Mouse (Mus musculus) thymus, adult 2 months (tissue): Measurements from ENCODE around the gene Ankrd60. TPM values are rescaled to one million over a fixed set of nuclear protein-coding genes. Genes with fewer than 3 reads are reported as not detected.

Source experiments
- DNase-seq: peaks from one replicate; pipeline ENCODE4 v3.0.0; 2021
- H3K27ac ChIP-seq: fragments of 200-500 bp; 2 replicates; pipeline ENCODE4 v1.5.1; 2012; ENCODE audit warnings: low read length, control low read depth; ENCODE audit not compliant: control insufficient read depth, insufficient read depth
- H3K27me3 ChIP-seq: fragments of 200-500 bp; 2 replicates; pipeline ENCODE4 v1.6.1; 2012; ENCODE audit warnings: mild to moderate bottlenecking, low read length, moderate library complexity, mixed read lengths; ENCODE audit not compliant: control insufficient read depth, insufficient read depth
- H3K36me3 ChIP-seq: fragments of 200-500 bp; 2 replicates; pipeline ENCODE4 v1.6.1; 2012; ENCODE audit warnings: mild to moderate bottlenecking, low read length, moderate library complexity; ENCODE audit not compliant: control insufficient read depth, insufficient read depth
- H3K4me1 ChIP-seq: fragments of 200-500 bp; replicated peaks from 2 replicates; pipeline ENCODE4 v1.6.1; 2012; ENCODE audit warnings: low read length; ENCODE audit not compliant: control insufficient read depth, insufficient read depth
- H3K4me3 ChIP-seq: fragments of 200-500 bp; 2 replicates; pipeline ENCODE4 v1.5.1; 2012; ENCODE audit warnings: mild to moderate bottlenecking, low read length, control low read depth, moderate library complexity; ENCODE audit not compliant: control insufficient read depth, insufficient read depth
- CTCF ChIP-seq: fragments of 200-500 bp; IDR thresholded peaks from 2 replicates; pipeline ENCODE4 v1.5.1; 2012; ENCODE audit warnings: mild to moderate bottlenecking, control low read depth, low read length, moderate library complexity, borderline replicate concordance; ENCODE audit not compliant: control insufficient read depth, poor library complexity, insufficient read depth; ENCODE audit errors: extremely low read depth
- POLR2A ChIP-seq: fragments of 200-500 bp; IDR thresholded peaks from 2 replicates; pipeline ENCODE4 v1.6.1; 2012; ENCODE audit warnings: mild to moderate bottlenecking, low read length, control low read depth, moderate library complexity; ENCODE audit not compliant: control insufficient read depth, poor library complexity, insufficient read depth; ENCODE audit errors: extremely low read depth
- WGBS: fragments of 180-500 bp; shearing (Covaris S2); methylation state at CpG from one replicate; pipeline ENCODE4 v1.1.7; 2018; 5-methylcytosine and 5-hydroxymethylcytosine counted together
- polyA plus RNA-seq: library from polyadenylated mRNA; depleted of rRNA; stranded (reverse); fragments of >200 nt; gene quantifications from 2 replicates; pipeline ENCODE4 v1.2.3, GENCODE M21; 2012

Ankrd60 gene
- polyA plus RNA-seq, 1 experiment: 0.31 TPM

DNA sequence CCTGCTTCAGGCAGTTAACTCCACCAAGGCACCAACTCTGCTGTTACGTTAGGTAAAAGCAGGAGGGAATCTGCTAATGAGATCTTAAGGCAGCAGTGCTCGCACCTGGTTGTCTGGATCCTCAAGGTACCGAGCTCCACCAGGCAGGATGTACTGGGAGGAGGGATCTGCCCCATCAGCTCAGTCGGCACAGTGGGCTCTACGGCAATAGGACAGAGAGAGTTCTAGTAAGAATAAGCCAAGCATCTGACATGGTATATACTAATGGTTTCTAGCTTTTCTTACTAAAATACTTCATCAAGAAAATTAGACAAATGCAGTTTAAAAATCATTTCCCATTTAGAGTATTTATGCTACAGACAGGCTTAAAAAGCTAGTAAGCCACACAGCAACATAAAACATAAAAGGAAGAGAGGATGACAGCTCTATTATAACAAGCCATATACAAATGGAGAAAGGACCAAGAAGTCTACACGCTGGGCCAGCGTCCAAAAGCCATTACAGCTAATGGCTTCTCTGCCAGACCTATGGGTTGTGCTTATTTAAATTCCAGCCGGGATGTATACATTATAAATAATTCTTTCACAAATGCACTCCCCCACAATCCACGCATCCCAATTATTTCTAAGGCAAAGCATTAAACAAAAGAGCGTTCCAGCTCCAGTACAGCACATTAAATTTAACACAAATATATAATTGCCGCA is 37.4 kb upstream of the Ankrd60 start:
- Histone ChIP-seq H3K36me3 (no peaks in the 10 kb centered on the region), H3K4me1 (no peaks in the 10 kb centered on the region), H3K27ac (no peak overlapping the region), H3K4me3 (no peak overlapping the region), H3K27me3 (no peaks in the 10 kb centered on the region)
- 97% methylated on average over 11 of the region's 11 CpGs for WGBS
- no peak for DNase-seq
- no peak for TF ChIP-seq CTCF
- no peak for TF ChIP-seq POLR2A

DNA sequence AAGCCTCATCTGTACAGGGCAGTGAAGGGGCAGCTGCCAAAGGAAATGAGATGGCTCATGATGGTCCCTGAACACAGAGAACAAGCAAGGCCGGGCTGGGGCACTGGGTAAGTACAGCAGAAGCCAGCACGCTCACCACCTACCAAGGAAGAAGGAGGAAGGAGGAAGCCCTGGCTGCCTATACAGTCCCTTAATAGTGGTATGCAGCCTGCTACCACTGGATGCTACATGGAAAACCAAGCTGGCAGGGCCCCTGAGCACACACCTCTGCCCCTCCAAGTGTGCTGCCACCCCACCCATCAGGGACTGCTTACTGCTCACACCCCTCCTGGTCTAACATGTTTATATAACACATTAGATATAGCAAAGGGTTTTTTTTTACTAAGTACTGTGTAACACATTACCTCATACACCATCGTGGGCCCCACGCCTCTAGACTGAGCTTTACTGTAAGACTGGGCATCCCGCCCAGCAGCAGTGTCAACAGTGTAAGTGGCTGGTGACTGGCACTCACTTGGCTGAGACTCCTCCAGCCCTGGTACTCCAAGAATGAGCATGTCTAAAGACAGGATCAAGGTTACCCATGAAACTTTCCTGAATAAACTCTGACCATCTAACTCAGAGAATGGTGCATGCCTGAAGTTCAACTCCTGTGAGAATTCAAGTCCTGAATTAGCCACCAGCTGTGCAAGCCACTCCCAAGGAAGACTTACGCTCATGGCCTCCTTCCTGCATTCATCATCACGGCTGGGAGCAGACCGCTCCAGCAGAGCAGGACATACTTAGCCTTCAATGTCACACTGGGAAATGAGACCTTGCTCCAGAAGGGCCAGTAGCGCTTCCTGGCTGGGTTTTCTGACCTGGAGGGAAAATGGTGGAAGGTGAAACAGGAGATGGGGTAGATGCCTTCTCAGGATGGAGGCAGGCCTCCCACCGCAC is 30.1 kb upstream of the Ankrd60 start:
- Histone ChIP-seq H3K27me3 (no peaks in the 10 kb centered on the region), H3K27ac (no peak overlapping the region), H3K4me3 (no peak overlapping the region), H3K36me3 (no peaks in the 10 kb centered on the region), H3K4me1 (no peaks in the 10 kb centered on the region)
- no peak for DNase-seq
- TF ChIP-seq CTCF: no peak
- TF ChIP-seq POLR2A: no peak
- 94% methylated on average over 10 of the region's 10 CpGs for WGBS

DNA sequence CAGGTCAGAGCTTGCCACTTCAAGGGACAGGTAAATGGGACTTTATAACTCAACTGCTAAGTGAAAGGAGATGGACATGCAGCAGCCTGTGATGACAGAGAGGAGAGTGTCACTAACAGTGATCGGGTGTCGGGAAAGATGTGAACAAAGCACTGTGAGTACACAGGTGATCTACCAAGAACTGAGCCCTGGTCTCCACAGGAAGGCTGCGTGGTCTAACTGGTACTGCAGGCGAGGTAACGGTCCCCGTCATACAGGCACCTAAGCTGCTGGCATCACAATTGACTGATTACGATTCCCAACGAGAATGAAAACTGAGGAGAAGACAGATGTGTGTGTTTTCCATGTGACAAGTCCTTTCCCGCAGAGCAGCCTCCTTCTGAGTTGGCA is 28.2 kb upstream of the Ankrd60 start:
- TF ChIP-seq POLR2A (no peak), CTCF (no peak)
- Histone ChIP-seq H3K4me3 (no peak overlapping the region), H3K27ac (no peak overlapping the region), H3K36me3 (no peaks in the 10 kb centered on the region), H3K27me3 (no peaks in the 10 kb centered on the region), H3K4me1 (no peaks in the 10 kb centered on the region)
- DNase-seq: no peak
- WGBS: 64% methylated on average over 9 of the region's 9 CpGs

DNA sequence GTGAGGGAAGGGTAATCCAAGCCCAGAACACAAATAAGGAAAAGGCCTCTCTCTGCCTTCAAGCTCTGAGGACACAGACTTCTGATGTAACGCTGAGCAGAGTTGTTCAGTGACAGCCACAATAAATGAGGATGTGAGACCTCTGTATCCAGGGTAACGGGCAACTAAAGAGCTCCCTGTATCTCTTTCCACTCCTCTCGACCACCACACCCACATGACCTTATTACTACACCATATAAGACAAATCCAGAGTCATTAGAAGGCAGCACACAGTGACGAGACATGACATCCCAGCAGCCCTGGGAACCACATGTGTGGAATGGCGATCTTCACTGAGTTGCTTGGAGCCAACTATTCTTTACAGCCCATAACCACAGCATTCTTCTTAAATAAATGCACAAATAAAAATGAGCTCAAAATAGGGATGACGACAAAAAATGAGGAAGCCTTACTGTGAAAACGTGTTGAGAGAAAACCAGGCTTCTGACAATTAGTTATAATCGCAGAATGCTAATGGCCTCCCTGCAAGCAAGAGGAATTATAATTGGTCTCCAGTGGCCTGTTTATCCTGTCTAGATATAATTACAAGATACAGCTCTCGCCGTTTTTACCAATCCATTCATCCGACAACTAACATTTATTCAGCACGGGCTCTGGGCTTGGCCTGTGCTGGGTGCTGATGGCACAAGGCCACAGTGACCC is 27.7 kb upstream of the Ankrd60 start:
- 87% methylated on average over 12 of the region's 12 CpGs for WGBS
- Histone ChIP-seq H3K4me1 (no peaks in the 10 kb centered on the region), H3K4me3 (no peak overlapping the region), H3K27ac (no peak overlapping the region), H3K27me3 (no peaks in the 10 kb centered on the region), H3K36me3 (no peaks in the 10 kb centered on the region)
- no peak for DNase-seq
- TF ChIP-seq CTCF (no peak), POLR2A (no peak)

DNA sequence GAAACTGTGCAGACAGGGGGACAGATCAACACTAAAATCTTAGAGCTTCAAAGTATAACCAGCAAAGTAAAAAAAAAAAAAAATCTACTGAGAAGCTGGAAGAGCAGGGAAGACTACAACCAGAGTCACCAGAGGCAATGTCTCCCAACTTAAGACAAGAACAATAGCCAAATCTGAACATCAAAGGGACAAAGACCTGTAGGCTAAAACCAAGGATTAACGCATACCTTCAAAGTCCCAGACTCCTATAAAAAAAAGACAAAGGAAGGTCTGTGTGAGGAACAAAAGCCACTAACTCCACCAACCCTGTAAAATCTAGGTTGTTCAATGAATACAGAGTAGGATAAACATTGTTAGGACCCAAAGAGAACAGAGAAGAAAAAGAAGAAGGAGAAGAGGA is 23.7 kb upstream of the Ankrd60 start:
- H3K36me3 ChIP-seq: no peaks in the 10 kb centered on the region
- no peak overlapping the region for H3K4me3 ChIP-seq
- H3K4me1 ChIP-seq: no peaks in the 10 kb centered on the region
- no peak for TF ChIP-seq CTCF
- TF ChIP-seq POLR2A: no peak
- WGBS: 100% methylated on average over 1 of the region's 1 CpGs
- no peak for DNase-seq
- H3K27ac ChIP-seq: no peak overlapping the region
- no peaks in the 10 kb centered on the region for H3K27me3 ChIP-seq

DNA sequence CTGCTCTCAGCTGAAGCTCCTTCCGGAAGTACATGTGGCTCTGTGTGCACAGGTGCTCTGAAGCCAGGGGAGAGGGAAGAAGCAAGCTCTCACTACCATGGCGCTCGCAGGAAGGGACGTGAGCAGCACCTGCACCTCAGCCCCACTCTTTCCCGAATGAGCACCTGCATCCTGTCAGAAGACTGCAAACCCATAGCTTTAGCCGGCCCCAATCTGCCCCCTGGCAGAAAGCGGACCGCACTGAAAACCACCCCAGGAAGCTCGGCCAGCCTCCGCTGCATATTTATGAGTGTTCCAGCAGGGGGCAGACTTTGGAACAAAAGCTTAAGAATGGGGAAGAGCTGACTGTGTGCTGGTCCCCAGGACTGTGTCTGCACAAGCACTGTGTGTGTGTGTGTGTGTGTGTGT is 17.2 kb upstream of the Ankrd60 start:
- peak; percentile 78 for DNase-seq

More for the DNA sequence above, 17.2 kb upstream of the Ankrd60 start:
- Histone ChIP-seq H3K4me3 (no peak overlapping the region), H3K36me3 (no peaks in the 10 kb centered on the region), H3K27me3 (no peaks in the 10 kb centered on the region), H3K27ac (peak overlapping the region; percentile 85), H3K4me1 (peaks cover 18% of the 10 kb centered on the region)
- 11% methylated on average over 10 of the region's 10 CpGs for WGBS
- TF ChIP-seq POLR2A: peak; percentile 47; the same call in 1 of the 2 replicates
- TF ChIP-seq CTCF: peak; percentile 77; the same call in 1 of the 2 replicates
